Mouse (Mus musculus): ENCODE measurements around the gene Dand5. TPM values are rescaled to one million over a fixed set of nuclear protein-coding genes. Genes with fewer than 3 reads are reported as not detected.

Dand5 gene
- total and polyA plus RNA-seq, 3 experiments: 7.6 to 12.3 (median 11.2) TPM

DNA sequence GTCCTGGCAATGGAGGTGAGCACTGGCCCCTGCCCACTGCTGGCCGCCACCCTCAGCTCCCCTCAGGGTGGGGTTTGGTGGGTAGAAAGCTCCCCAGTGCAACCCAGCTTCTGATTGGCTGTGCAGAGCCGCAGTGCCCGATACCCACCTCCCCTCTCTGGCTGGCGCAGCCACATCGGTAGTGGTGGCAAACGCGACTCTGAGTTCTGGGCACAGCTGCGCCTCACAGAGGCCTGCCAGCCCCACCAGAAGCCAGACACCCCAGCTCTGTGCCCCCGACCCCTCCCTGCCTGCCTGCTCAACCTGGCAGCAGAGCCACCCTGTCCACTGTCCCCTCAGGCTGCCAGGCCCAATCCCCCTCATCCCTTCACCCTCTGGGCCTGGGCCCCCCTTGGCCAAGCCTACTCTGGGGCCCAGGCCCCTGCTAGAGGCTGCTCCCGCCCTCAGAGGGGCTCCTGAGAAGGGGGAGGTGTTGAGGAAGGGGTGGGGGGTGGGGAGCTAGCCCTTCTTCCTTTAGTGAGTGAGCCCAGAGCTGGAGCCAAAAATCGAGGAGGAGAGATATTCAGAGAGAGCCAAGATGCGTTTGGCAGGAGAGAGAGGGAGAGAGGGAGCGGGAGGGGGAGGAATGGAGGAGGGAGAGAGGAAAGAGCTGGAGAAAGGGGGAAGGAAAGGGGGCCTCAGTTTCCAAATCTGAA is 28.7 kb downstream of the Dand5 start:
- WGBS: 43% methylated on average over 13 of the region's 13 CpGs
- intact Hi-C loops (cut with DNase I): no loop called here
- peaks cover 10% of the 10 kb centered on the region for H3K79me2 ChIP-seq (replicated peaks; ENCODE audit: control insufficient read depth, insufficient read depth, low read length)
- peak; percentile 60 to 71 for DNase-seq
- H3K27me3 ChIP-seq (ENCODE audit: control insufficient read depth, insufficient read depth, low read length): no peaks in the 10 kb centered on the region
- 0 out of 2 replicates have a peak, but pooled peaks have one; percentile 4 for TF ChIP-seq EP300 (IDR thresholded peaks at IDR 0.05; ENCODE audit: insufficient read depth, low read depth, low read length)
- TF ChIP-seq CTCF (IDR thresholded peaks at IDR 0.05): no peak
- peaks cover 44% of the 10 kb centered on the region for H3K4me1 ChIP-seq (ENCODE audit: control insufficient read depth, insufficient read depth, low read length)
- H3K27ac ChIP-seq: peak overlapping the region; percentile 86
- peak overlapping the region; percentile 69 for H3K9ac ChIP-seq (ENCODE audit: low read depth, low read length)
- peak overlapping the region; percentile 6; the same call in 1 of the 2 replicates for H3K4me3 ChIP-seq
- no peaks in the 10 kb centered on the region for H3K36me3 ChIP-seq (ENCODE audit: control insufficient read depth, insufficient read depth, low read length)

DNA sequence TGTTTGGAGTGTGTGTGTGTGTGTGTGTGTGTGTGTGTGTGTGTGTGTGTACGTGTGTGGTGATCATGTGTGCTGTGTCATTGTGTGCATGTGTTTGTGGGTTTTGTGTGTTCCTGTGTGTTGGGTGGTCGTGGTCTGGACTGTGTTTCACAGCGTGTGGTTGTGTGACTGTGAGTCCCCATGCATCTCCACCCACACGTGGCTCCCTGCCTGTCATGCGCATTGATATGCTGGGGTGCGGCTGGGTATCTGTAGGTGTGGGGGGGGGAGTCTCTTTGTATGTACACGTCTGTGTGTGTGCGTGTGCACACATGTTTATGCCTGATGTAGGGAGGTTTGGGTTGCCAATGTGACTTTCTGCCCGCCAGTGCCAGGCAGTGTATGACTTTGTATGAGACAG is 29.5 kb downstream of the Dand5 start:
- WGBS: 61% methylated on average over 9 of the region's 9 CpGs
- peaks cover 9% of the 10 kb centered on the region for H3K79me2 ChIP-seq (replicated peaks; ENCODE audit: control insufficient read depth, insufficient read depth, low read length)
- H3K36me3 ChIP-seq (ENCODE audit: control insufficient read depth, insufficient read depth, low read length): peaks cover 2% of the 10 kb centered on the region; the same call in 1 of the 2 replicates
- peak in 1 of 2 experiments; percentile 28 for DNase-seq
- no peaks in the 10 kb centered on the region for H3K27me3 ChIP-seq (ENCODE audit: control insufficient read depth, insufficient read depth, low read length)
- intact Hi-C loops (cut with DNase I): no loop called here
- H3K27ac ChIP-seq: peak overlapping the region; percentile 86
- TF ChIP-seq CTCF (IDR thresholded peaks at IDR 0.05) (no peak), EP300 (IDR thresholded peaks at IDR 0.05; ENCODE audit: insufficient read depth, low read depth, low read length) (no peak), POLR2A (IDR thresholded peaks at IDR 0.05; ENCODE audit: insufficient read depth, low read depth, low read length) (no peak)
- H3K4me3 ChIP-seq: no peak overlapping the region
- peaks cover 44% of the 10 kb centered on the region for H3K4me1 ChIP-seq (ENCODE audit: control insufficient read depth, insufficient read depth, low read length)
- H3K9ac ChIP-seq (ENCODE audit: low read depth, low read length): no peak overlapping the region

DNA sequence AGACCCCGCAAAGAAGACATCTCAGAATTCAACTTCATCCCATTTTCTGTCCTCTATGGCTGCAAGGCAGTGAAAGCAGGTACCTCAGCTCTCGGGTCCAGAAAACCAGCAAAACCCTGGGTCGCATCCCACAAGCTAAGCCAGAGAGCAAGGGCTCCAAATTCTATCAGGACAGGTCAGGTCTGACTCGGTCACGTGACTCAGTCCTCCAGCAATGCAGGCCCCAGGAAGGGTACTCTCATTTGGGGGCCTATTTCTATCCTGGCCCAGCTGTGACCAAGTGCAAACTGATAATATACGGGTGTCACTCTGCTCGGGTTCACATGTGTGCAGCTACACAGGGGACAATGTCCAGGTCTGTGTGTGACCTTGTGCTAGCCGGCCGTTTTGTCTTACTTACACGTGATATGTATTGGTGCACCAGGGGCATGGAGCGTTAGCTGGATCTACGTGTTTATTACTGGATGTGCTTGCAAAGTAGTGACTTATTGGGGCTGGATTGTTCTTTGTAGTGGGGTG is 30.1 kb downstream of the Dand5 start:
- Histone ChIP-seq H3K79me2 (replicated peaks; ENCODE audit: control insufficient read depth, insufficient read depth, low read length) (peaks cover 10% of the 10 kb centered on the region), H3K9ac (ENCODE audit: low read depth, low read length) (peak overlapping the region; percentile 14; the same call in 1 of the 2 replicates), H3K27ac (peak overlapping the region; percentile 90), H3K27me3 (ENCODE audit: control insufficient read depth, insufficient read depth, low read length) (no peaks in the 10 kb centered on the region), H3K4me3 (no peak overlapping the region), H3K4me1 (ENCODE audit: control insufficient read depth, insufficient read depth, low read length) (peaks cover 44% of the 10 kb centered on the region), H3K36me3 (ENCODE audit: control insufficient read depth, insufficient read depth, low read length) (peaks cover 4% of the 10 kb centered on the region; the same call in 1 of the 2 replicates)
- no peak for TF ChIP-seq POLR2A (IDR thresholded peaks at IDR 0.05; ENCODE audit: insufficient read depth, low read depth, low read length)
- TF ChIP-seq CTCF (IDR thresholded peaks at IDR 0.05): no peak
- no peak for TF ChIP-seq EP300 (IDR thresholded peaks at IDR 0.05; ENCODE audit: insufficient read depth, low read depth, low read length)
- intact Hi-C loops (cut with DNase I): no loop called here
- DNase-seq: peak in 1 of 2 experiments; percentile 26
- WGBS: 61% methylated on average over 12 of the region's 12 CpGs

DNA sequence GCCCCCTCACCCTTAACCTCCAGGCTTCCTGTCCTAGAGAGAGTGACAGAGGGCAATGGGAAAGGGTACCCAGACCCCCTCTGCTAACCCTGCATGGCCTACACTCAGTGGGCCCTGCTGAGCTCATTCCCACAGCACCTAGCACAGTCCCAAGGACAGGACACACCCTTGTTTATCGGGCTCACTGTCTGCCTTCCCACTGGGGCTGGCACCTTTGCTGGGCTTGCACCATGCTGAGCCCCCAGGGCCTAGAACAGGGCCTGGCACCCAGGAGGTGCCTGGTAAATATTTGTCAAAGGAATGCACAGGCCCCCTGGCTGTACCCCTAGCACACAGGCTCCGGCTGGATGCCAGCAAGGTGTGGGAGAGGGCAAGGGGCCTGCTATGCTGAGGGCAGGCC is 32.1 kb downstream of the Dand5 start:
- Histone ChIP-seq H3K9ac (ENCODE audit: low read depth, low read length) (peak overlapping the region; percentile 43), H3K27me3 (ENCODE audit: control insufficient read depth, insufficient read depth, low read length) (no peaks in the 10 kb centered on the region), H3K4me3 (peak overlapping the region; percentile 8; the same call in 1 of the 2 replicates), H3K27ac (peak overlapping the region; percentile 90), H3K36me3 (ENCODE audit: control insufficient read depth, insufficient read depth, low read length) (peaks cover 4% of the 10 kb centered on the region; the same call in 1 of the 2 replicates), H3K4me1 (ENCODE audit: control insufficient read depth, insufficient read depth, low read length) (peaks cover 47% of the 10 kb centered on the region), H3K79me2 (replicated peaks; ENCODE audit: control insufficient read depth, insufficient read depth, low read length) (peaks cover 8% of the 10 kb centered on the region; the same call in 1 of the 2 replicates)
- WGBS: 41% methylated on average over 2 of the region's 2 CpGs
- TF ChIP-seq CTCF (IDR thresholded peaks at IDR 0.05) (no peak), EP300 (IDR thresholded peaks at IDR 0.05; ENCODE audit: insufficient read depth, low read depth, low read length) (no peak), POLR2A (IDR thresholded peaks at IDR 0.05; ENCODE audit: insufficient read depth, low read depth, low read length) (no peak)
- peak in 1 of 2 experiments; percentile 51 for DNase-seq
- intact Hi-C loops (cut with DNase I): no loop called here

DNA sequence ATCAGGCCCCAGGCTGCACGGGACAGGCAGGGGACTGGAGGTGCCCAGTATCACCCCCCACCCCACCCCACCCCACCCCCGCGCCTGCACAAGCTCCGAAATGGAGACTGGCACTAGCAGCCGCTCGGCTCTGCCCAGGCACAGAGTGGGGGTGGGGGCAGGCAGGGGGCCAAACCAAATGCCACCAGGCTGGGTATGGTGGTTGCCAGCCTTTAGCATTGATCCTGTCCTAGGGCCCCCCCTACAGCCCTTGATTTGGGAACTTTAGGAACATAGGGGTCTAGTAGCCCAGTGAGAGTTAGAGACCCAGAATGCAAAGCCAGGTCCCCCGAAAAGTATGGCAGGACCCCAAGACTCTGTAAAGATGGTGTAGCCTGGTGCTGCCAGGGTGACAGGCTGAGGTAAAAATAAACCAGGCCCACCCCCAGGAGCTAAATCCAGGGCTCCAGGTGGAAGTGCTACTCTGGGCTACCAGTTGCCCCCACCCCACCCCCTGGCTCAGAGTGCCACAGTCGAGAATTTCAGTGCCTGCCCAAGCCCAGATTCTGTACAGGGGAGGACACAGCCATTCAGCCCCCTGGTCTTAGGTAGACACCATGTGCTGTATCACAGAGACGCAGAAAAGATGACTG is 32.7 kb downstream of the Dand5 start:
- Histone ChIP-seq H3K79me2 (replicated peaks; ENCODE audit: control insufficient read depth, insufficient read depth, low read length) (peaks cover 7% of the 10 kb centered on the region; the same call in 1 of the 2 replicates), H3K27me3 (ENCODE audit: control insufficient read depth, insufficient read depth, low read length) (no peaks in the 10 kb centered on the region), H3K9ac (ENCODE audit: low read depth, low read length) (peak overlapping the region; percentile 43), H3K27ac (peak overlapping the region; percentile 90), H3K4me3 (no peak overlapping the region), H3K4me1 (ENCODE audit: control insufficient read depth, insufficient read depth, low read length) (peaks cover 45% of the 10 kb centered on the region), H3K36me3 (ENCODE audit: control insufficient read depth, insufficient read depth, low read length) (peaks cover 4% of the 10 kb centered on the region; the same call in 1 of the 2 replicates)
- WGBS: 59% methylated on average over 9 of the region's 9 CpGs
- TF ChIP-seq CTCF (IDR thresholded peaks at IDR 0.05) (no peak), POLR2A (IDR thresholded peaks at IDR 0.05; ENCODE audit: insufficient read depth, low read depth, low read length) (no peak), EP300 (IDR thresholded peaks at IDR 0.05; ENCODE audit: insufficient read depth, low read depth, low read length) (no peak)
- intact Hi-C loops (cut with DNase I): no loop called here
- DNase-seq: peak; percentile 68 to 77

Measured in heart, adult 2 months (tissue).